Mouse (Mus musculus) A20 (cell line): ENCODE measurements around the gene Mgat4a.

Source experiments
- DNase-seq: peaks from one replicate; pipeline ENCODE4 v3.0.0-alpha.2; 2011; ENCODE audit warnings: low read depth, low spot score

Mgat4a gene

DNA sequence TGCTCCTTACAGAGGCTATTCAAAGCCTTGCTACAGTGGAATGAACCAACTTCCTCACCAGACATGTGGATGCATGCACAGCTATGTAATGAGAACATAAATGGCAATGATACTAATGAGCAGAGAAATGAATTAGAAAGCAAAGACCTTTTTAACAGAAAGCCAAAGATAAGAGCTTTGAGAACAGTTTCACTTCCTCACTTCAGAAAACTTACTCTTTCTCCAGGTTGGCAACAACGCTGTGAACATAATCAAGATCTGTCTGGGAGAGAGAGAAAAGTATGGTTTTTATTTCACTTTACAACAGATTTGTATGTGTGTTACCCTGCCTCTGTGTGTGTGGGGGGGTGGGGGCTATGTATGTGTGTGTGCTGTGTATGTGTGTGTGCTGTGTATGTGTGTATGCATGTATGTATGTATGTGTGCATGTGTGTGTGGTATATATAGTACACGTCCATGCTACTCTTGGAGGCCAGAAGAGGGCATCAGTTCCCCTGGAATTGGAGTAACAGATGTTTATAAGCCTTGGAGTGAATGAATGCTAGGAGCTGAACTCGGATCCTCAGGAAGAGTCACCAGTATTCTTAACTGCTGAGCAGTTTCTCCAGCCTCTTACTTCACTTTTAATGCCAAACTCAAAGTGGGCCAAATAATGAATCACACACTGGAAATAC is 74.4 kb downstream of the Mgat4a start:
- DNase-seq: peak; percentile 66

DNA sequence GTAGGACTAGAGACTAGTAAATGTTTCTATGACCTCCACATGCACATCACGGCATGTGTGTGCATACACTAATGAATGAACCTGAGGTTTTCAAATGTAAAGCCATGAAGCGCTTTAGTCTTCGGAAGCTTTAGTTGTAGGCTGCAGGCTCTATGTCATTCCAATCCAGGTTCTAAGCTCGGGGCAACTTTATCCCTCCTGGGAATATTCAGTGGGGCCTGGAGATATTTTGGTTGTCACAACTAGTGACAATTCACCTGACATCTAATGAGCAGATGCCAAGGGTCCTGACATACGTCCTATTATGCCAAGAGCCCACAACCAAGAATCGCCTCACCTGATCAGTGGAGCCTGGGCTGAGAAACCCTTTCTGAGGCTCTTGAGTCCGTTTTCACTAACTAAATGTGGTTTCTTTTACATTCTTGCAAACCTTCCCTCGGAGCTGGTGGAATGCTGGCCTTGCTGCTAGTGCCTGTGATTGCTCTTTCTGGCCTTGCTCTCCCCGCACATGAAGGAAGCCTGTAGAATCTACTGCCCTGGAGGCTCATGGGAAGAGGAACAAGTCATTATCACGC is 75.9 kb downstream of the Mgat4a start:
- DNase-seq: no peak

GRCm38 (mm10) chr1:37457546-37457945 is 83.3 kb downstream of the Mgat4a start:
- DNase-seq: no peak

DNA sequence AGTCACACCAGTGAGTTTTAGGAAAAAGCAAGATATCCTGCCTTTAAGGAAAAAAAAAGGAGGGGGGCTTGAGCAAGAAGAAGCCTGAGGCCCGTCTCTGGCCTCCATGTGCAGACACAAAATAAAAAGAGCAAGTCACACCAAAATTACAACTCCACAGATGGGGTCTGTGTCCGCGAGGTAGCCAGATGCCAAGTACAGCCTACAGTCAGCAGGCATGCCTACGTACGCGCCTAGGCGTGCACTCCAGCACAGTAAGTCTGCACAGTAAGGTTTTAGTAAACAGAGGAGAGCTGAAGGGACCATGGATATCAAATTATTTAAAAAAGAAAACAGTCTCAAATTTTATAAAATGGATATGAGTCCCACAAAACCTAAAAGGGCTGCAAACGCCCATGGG is 89.5 kb downstream of the Mgat4a start:
- no peak for DNase-seq

DNA sequence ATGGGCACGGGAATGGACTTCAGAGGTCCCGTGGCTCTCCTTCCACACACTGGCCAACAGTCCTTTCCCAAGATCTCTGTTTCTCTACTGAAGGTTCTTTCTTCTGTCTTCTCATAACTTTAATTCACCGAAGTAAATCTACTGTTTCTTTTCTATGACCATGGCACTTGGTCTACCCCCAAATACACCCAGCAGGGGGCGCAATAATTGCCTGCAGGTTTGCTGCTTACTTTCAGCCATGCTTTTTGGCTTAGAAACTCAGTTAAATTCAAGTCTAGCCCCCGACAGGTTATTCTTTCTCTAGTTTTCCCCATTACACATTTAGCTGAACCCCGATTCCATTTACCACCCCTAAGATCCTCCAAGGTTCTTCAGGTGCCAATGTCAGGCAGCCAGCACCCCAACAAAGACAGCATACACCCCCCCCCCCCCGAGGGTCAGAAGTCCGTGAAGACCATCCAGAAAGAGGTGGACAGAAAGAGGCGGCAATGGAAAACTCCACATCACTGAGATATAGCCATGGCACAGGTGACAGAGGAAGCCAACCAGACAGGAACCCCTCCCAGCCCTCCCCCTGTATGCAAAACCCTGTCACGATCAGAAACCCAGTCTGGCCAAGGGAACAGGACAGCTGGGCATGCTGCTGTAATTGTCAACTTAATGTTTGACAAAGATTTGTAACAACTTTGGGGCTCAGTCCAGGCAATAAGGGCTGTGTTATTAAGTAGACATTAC is 92.3 kb downstream of the Mgat4a start:
- peak; percentile 65 for DNase-seq

GRCm38 (mm10) chr1:37442848-37443835 is 97.7 kb downstream of the Mgat4a start:
- no peak for DNase-seq

GRCm38 (mm10) chr1:37436419-37436818 is 104.4 kb downstream of the Mgat4a start:
- DNase-seq: no peak

DNA sequence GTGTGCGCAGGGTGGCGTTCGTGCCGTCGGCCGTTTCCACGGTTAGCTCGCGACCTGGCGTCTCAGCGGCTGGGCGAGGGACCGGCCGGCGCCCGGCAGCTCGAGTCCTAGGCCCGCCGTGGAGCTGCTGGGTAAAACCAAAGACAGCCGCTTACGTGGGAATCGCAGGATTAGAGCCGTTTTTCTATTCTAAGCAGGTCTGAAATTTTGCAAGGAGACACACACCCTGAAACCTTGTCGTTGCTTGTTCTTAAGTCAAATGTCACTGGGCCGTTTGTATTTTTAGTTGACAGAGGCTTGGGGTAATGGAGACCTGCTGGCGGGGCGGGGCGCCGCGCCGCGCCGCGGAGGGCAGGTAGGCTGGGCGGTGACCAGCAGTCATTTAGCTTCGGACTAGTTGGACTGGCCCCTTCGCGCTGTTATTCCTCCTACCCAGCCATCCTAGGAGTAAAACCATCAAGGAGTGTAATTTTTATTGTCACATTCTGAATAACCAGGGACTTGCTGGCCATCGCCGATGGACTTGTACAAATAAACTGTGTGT is 110.4 kb downstream of the Mgat4a start:
- DNase-seq: no peak

DNA sequence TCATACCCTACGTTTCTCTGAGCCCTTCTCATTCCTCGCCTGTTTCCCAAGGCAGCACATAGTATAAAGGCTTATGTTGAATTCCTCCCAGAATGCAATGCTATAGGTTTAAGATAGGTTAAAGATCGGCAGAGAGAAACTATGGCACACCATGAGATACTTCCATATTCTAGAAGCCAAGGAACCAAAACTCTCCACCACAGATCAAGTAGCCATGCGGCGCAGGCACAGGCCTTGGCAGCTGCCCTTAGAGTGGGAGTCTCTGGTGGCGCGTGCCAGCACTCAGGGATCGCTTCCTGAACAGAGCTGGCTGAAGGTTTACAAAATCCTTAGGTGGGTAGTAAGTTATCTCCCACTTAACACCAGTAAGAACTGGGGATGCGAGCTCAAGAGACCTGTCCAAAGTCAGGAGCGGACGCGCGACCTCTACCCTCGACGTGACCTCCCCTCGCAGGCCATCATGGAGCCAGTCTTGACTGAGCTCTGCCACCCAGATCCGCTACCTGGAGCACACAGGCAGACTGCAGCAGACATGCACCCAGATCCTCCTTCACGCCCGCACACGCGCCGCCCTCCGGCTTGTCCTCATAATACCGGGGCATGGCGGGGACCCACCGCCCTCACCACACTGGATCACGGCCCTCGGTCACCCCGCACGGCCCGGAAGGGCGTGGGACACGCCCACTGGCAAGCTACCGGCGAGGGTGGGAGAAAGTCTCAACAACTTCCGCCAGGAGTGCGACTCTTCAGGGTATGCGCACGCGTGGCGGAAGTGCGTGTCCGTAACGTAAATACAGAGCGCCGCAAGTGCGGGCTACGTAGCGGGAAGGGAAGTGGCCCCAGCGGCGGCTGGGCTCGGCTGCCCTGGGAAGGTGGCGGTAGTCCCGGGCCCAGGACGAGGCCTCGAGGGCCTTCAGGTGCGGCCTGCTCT is 111.2 kb downstream of the Mgat4a start, which contains the start of the genes Coa5 and Unc50:
Gene Coa5, minus strand, starts transcription at position 738 of the 931 bp plus-strand sequence.
Gene Unc50, plus strand, starts transcription at position 774 of the 931 bp plus-strand sequence.
- DNase-seq: peak; percentile 97

- peak; percentile 30 for DNase-seq
These were observed 111.9 kb downstream of the Mgat4a start for GRCm38 (mm10) chr1:37428911-37429310.

DNA sequence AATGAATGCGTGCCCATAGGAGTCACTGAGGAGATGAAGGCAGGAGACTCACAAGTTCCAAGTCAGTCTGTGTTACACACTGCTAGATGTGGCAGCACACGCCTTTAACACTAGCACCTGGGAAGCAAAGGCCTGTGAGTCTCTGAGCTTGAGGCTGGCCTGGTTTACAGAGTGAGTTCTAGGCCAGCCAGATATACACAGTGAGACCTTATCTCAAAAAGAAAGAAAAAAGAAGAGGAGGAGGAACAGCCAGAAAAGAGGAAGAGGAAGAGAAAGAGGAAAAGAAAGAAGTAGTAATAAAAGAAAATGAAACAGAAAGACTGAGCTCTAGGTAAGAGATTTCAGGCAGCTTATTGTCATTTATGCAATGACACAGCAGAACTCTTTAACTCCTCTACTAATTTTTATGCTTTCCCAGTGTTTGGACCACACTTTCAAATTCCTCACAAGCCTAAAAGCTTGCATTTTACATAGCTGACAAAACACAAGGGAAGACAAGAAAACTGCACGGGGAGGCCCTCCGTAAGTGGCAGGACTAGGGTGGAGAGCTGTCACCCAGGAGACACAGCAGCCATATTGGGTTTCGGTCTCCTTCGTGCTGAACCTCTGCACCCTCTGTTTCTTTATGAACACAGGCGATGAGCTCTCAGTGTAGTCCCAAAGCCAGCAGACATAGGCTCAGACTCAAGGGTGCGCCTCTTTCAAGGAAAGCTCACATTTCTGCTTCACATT is 113.5 kb downstream of the Mgat4a start:
- DNase-seq: peak; percentile 68

DNA sequence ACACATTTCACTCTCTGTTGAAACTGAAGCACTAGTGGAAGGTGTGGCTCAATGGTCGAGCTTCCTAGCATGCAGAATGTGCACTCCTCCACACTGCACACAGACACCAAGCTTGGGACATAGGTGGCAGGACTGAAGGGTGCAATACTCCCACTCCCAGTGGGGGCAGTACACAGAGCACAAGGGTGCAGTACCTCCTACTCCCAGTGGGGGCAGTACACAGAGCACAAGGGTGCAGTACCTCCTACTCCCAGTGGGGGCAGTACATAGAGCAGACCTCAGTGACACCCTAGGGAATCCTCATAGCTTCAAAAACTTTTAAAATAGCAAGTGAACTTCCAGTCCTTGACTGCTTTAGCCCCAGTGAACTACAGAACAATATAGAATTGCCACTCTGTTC is 121.4 kb downstream of the Mgat4a start:
- DNase-seq: peak; percentile 72

- no peak for DNase-seq
These were observed 125.4 kb downstream of the Mgat4a start for GRCm38 (mm10) chr1:37415394-37415793.

DNA sequence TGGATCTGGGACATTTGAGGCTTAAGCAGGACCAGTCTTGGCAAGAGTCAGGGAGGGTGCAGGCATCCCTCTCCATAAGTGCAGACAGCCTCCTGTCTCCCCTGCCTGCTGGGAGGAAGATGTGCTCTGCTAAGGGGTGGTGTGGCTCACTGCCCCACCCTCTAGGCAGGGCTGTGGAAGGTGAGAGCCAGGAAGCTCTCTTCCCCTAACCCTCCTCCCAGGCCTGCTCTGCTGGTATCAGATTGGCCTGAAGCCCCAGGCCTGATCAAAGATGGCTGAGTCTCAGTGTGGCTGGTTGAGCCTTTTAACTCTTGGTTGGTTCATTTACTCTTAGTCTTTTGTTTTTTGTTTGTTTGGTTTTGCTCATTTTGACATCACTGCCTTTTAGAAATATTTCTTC is 131.2 kb downstream of the Mgat4a start:
- DNase-seq: no peak

DNA sequence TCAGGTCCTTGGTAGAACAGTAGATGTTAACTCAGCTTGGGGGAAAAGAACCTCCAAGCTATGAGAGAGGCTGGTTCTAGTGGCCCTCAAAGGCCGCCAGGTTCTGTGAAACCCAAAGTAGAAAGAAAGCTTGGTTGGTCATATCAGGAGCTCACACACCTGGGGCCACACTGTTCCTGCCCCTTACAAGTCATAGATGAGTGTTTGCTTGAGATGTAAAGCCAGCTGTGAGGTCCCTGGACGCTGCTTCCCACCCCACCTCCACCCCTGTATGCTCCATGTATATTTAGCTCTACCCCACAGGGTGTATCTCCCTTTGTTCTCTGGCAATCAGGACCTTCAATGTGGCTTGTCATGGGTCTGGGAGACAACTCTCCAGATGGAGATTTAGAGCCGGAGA is 132.1 kb downstream of the Mgat4a start:
- DNase-seq: no peak

DNA sequence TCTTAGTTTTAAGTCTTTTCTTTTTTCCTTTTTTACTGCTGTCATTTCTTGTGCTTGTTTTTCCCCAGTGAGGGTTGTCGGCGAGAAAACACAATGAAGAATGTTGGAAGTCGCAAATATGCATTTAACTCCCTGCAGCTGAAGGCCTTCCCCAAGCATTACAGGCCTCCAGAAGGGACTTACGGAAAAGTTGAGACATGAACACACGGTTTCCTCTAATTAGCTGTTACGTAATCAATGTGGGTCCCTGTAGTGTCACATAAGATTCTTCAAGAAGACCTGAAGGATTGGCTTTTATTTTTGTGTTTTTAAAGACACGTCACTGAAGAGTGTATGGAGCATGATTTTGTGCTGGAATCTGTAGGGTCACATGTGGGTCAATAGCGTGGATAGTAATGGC is 132.8 kb downstream of the Mgat4a start:
- no peak for DNase-seq

- DNase-seq: no peak
These were observed 133.6 kb downstream of the Mgat4a start for GRCm38 (mm10) chr1:37407228-37407627.

- no peak for DNase-seq
These were observed 135.7 kb downstream of the Mgat4a start for GRCm38 (mm10) chr1:37405137-37405536.

- peak; percentile 76 for DNase-seq
These were observed 139.1 kb downstream of the Mgat4a start for GRCm38 (mm10) chr1:37401687-37402086.
